Mouse (Mus musculus) embryo, embryonic 10.5 days (tissue): ENCODE results near the gene Mrpl55.

ENCODE experiments used
- DNase-seq: peaks from one replicate; pipeline ENCODE4 v3.0.0-alpha.2; 2015; ENCODE audit warnings: low spot score

The Mrpl55 gene

GRCm38 (mm10) chr11:59202081-59202995 lies at the start of gene Mrpl55:
TSS of gene Mrpl55 (plus strand) at chr11:59202486.
- DNase-seq = peak; percentile 97

- no peak for DNase-seq
Measured at GRCm38 (mm10) chr11:59154220-59154619, 48.1 kb upstream of the Mrpl55 start.

GRCm38 (mm10) chr11:59155900-59156299 lies 46.4 kb upstream of the Mrpl55 start:
- DNase-seq = no peak

- no peak for DNase-seq
Measured at GRCm38 (mm10) chr11:59159099-59159498, 43.2 kb upstream of the Mrpl55 start.

GRCm38 (mm10) chr11:59159558-59159957 lies 42.7 kb upstream of the Mrpl55 start:
- no peak for DNase-seq

GRCm38 (mm10) chr11:59161398-59161797 lies 40.9 kb upstream of the Mrpl55 start:
- no peak for DNase-seq

- no peak for DNase-seq
Measured at GRCm38 (mm10) chr11:59162443-59163254, 39.6 kb upstream of the Mrpl55 start.

- DNase-seq = peak; percentile 98
Measured at GRCm38 (mm10) chr11:59163255-59164236, 38.7 kb upstream of the Mrpl55 start, which contains the start of gene Iba57. TSS of gene Iba57 (minus strand) at chr11:59163739.

- DNase-seq = no peak
Measured at GRCm38 (mm10) chr11:59164384-59164783, 37.9 kb upstream of the Mrpl55 start.

- no peak for DNase-seq
Measured at GRCm38 (mm10) chr11:59165616-59166241, 36.6 kb upstream of the Mrpl55 start.

- DNase-seq = no peak
Measured at GRCm38 (mm10) chr11:59169807-59170206, 32.5 kb upstream of the Mrpl55 start.

- DNase-seq = no peak
Measured at GRCm38 (mm10) chr11:59170549-59170948, 31.7 kb upstream of the Mrpl55 start.

- no peak for DNase-seq
Measured at GRCm38 (mm10) chr11:59174189-59174838, 28.0 kb upstream of the Mrpl55 start.

- DNase-seq = no peak
Measured at GRCm38 (mm10) chr11:59176475-59176874, 25.8 kb upstream of the Mrpl55 start.

GRCm38 (mm10) chr11:59176921-59177320 lies 25.4 kb upstream of the Mrpl55 start:
- no peak for DNase-seq

GRCm38 (mm10) chr11:59182864-59183331 lies 19.4 kb upstream of the Mrpl55 start, which contains the start of gene Gjc2:
TSS of gene Gjc2 (minus strand) at chr11:59183213.
- no peak for DNase-seq

GRCm38 (mm10) chr11:59183821-59184220 lies 18.5 kb upstream of the Mrpl55 start:
- DNase-seq = peak; percentile 58

GRCm38 (mm10) chr11:59185490-59185889 lies 16.8 kb upstream of the Mrpl55 start:
- no peak for DNase-seq

- DNase-seq = no peak
Measured at GRCm38 (mm10) chr11:59187706-59188105, 14.6 kb upstream of the Mrpl55 start.
